Mouse (Mus musculus): ENCODE measurements around the gene D17H6S53E. TPM values are rescaled to one million over a fixed set of nuclear protein-coding genes. Genes with fewer than 3 reads are reported as not detected.

The D17H6S53E gene
- total RNA-seq, 2 experiments from 2014 or later = 28.8 to 34.6 TPM

- no peak for DNase-seq (ENCODE audit: low spot score in 2 of 2)
These were observed 32.8 kb downstream of the D17H6S53E start for GRCm38 (mm10) chr17:35158850-35159593.

DNA sequence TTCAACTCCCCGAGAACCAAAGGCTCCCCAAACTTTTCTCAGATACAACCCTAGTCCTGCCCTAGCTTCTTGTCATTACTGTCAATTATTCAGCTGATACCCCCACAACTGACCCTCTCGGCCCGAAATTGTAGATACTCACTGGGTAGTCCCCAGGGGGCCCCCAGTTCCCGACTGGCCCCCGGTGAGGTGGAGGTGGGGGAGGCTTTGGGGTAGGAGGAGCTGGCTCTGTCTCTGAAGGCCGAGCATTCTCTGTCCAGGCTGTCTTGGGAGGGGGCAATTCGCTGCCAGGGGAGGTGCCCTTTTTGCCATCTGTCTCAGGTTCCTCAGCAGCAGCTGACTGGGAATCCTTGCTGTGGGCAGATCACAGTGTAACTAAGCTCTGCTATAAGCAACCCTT, 33.5 kb downstream of the D17H6S53E start:
- DNase-seq (ENCODE audit: low spot score in 2 of 2) = no peak

GRCm38 (mm10) chr17:35161421-35161820, 35.2 kb downstream of the D17H6S53E start:
- DNase-seq (ENCODE audit: low spot score in 2 of 2) = no peak

- DNase-seq (ENCODE audit: low spot score in 2 of 2) = no peak
These were observed 35.9 kb downstream of the D17H6S53E start for GRCm38 (mm10) chr17:35162121-35162520.

DNA sequence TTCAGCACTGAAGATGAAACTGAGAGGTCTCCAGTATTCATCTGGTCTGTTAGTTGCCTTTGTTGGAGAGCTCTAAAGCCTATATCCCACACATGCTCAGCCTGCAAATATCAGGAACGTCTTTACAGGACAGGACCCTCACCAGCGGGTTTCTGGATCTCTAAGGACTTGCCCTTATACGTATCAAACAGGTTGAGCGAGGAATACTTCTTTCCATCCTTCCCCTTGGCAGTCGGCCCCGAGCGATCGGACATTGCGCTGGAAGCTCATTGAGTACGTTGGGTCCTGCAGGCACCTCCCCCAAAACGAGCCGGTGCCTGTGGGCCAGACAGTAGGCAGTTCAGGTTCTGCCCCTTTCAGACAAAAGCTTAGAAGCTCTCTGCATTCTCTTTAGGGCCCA, 36.6 kb downstream of the D17H6S53E start:
- peak in 1 of 2 experiments; percentile 42 for DNase-seq (ENCODE audit: low spot score in 2 of 2)

DNA sequence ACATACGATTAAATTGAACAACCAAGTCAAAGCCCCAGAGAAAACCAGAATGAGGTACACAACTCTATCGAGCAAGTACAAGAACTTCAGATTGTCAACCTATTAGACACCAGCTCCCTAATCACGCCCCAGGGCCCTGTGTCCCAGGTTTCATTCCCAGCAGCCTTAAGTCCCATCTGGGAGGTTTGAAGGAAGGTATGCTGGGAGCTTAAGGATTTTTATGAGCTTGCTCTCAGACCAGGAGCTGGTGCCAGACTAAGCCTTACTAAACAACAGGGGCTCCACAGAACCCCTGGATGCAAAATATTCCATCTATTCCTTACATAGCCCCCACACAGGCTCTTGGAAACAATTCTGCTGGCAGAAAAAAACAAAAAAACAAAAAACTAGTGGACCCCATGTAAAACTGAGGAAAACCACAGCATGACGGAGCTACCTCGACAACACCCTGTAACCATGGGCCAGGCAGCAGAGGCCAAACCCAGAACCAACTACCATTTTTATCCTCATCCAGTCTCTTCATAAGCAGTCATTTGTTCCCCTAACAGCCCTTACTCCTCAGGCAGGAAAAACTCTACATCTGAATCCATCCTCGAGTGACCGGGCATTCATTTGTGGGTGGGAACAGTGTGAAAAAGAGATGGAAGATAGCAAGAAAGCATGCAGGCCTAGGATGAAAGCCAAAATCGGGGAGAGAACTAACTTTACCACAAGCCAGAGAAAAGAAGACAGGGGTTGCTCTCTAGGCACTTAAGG, 37.3 kb downstream of the D17H6S53E start:
- DNase-seq (ENCODE audit: low spot score in 2 of 2) = no peak

DNA sequence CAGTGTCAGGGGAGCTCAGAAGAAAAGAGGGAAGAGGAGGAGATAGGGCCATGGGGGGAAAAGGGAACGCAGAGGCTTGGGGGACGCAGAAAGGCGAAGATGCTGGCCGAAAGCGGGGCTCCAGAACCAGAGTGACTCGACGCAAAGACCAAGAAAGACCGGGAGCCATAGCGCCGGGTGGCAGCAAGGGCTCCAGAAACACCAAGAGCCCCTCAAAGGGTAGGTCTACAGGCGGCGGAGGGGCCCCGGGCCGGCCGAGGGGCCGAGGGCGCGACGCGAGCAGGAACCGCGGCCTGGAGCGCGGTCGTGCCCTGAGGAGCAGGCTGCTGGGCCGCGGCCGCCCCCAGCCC, 38.0 kb downstream of the D17H6S53E start:
- DNase-seq (ENCODE audit: low spot score in 2 of 2) = peak in 1 of 2 experiments; percentile 49

DNA sequence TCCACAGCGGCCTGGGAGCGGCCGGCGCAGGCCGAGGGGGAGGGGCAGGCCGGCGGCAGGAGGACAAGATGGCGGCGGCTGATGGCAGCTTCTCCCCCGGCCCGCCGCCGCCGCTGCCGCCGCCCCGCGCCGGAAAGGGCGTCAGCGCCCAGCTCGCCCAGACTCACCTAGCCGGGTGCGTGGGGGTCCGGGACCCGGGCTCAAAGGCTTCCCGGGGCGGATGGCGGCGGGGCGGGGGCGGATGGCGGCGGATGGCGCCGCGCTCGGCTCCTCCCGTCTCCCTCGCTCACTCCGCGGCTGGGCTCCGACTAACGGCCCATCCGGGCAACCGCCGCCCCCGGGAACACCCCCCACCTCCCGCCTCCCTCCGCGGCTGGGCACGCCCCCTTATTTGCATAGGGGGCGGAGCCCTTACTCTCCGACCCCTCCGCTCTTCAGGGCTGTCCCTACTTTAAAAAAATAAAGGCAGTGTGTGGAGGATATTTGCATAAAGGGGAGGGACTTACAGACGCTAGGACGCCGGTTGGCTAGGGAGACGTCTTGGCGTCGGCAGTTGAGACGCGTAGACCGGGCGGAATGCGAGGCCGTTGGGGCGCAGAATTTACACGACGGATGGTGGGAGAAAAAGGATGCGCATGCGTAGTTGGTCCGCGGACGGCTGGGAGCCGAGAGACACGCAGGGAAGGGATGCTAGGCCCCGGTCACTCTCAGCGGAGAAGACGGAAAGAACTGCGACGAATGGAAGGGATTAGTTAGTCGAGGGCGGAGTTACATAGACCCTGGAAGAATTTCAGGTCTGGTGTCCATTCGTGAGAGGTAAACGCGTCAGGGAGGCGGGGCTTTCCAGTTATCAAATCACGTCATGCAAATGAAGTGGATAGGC, 38.6 kb downstream of the D17H6S53E start, which contains the start of gene Prrc2a:
Prrc2a (minus strand) TSS at position 330 of the 883 bp plus-strand sequence.
- peak; percentile 94 to 95 for DNase-seq (ENCODE audit: low spot score in 2 of 2)

DNA sequence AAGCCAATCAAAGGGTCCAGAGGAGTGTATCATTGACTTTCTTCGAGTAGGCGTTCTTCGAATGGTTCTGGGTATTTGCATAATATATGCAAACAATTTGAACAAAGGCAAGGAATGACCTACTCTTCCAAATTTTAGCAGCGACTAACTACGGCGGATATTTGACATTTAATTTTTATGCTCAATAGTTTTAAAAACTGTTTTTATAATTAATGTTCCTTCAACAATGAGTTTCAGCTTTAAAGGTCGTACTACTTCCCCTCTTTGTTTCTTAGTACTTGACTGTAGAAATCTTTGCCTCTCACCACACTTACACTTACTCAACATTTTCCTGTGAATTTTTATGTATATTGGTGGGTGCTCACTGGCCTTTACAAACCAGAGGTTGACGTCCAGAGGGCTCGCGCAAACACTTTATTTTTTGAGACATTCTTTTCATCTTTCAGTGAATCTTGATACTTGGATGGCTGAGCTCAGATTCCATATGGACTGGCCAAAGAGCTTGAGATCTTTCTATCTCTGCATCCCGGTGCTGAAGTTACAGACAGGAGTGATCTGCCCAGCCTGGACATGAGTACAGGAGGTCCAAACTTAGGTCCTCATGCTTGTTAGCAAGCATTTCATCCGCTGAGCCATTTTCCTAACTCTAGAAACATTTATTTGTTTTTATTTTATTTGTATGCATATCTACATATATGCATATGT, 39.4 kb downstream of the D17H6S53E start:
- DNase-seq (ENCODE audit: low spot score in 2 of 2) = no peak

DNA sequence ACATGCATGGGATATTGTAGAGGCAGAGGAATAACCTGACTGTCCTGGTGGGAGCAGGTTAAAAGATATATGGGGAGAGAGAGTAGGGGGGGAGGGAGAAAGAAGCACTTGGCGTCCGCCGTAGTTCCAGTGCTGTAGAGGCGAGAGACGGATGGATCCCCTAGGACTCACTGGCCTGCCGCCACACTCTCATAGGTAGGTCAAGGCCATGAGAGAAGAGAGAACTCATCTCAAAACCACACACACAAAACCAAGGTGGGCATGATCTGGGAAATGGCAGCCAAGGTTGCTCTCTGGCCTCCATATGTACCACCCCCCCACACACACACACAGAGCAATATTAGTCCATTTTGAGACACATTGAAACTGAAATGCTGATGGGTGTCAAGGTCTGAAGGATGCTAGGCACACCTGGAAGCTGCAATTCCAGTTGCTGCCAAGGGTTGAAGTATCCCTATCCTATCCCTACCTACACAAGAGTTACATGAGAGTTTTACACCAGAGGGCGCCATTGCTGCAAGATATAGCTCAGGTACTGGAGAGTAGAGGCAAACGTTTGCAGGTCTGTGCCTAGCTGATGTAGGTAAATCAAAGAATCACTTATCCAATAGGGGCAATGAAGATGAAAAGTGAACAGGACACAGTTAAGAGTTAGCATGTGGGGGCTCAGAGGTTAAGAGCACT, 40.3 kb downstream of the D17H6S53E start:
- DNase-seq (ENCODE audit: low spot score in 2 of 2) = peak in 1 of 2 experiments; percentile 50

GRCm38 (mm10) chr17:35167794-35168193, 41.6 kb downstream of the D17H6S53E start:
- DNase-seq (ENCODE audit: low spot score in 2 of 2) = no peak

- DNase-seq (ENCODE audit: low spot score in 2 of 2) = no peak
These were observed 42.5 kb downstream of the D17H6S53E start for GRCm38 (mm10) chr17:35168541-35169207.

DNA sequence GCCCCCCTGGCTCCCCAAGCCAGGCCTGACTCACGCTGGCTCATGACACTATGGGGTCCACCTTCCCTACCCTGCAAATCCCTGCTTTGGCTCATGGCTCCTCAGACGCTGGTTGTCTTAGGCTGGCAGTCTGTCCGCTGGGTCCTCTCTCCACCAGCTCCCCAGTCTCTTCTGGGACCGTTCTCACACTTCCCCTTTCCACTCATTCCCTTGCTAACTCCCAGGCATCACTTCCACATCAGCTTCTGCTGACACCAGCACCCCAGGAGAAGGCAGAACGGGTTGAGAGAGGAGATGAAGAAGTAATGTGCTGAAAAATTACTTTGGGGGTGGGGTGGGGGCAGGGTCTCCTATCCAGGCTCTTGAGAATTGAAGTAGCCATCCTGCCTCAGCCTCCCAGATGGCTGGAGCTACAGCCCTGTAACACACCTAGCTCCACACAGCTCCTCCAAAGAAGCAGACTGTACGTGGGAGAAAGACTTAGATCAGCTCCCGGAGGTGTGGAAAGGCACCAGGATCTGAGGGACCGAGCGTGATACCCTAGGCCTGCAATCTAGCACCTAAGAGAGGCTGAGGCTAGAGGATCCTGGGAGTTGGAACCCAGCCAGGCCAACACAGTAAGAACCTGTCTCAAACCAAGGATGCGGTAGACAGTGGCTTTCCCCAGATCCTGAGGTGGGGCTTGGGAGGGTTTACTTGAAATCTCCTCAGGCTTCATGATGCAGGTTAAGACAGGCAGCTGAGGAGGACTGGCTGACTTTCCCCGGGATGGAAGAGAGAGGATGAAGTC, 46.5 kb downstream of the D17H6S53E start:
- DNase-seq (ENCODE audit: low spot score in 2 of 2) = no peak

DNA sequence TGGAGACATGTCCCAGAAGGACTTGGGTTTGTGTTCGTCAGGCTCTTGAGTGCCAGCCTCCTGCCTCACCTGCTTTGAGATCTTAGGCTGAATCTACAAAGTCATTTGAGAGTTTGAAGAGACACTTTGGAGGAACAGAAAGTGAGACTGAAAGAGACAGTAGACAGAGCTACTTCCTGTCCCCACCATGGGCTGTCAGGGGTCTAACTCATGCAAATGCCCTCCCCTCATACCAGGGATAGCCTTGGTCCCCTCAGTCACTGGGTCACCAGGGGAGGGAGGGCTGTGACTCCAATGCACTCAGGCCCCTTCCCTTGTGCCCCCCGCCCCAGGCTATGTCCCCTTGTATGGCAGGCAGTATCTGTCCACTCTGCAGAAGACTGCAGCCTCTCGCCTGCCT, 47.2 kb downstream of the D17H6S53E start:
- no peak for DNase-seq (ENCODE audit: low spot score in 2 of 2)

DNA sequence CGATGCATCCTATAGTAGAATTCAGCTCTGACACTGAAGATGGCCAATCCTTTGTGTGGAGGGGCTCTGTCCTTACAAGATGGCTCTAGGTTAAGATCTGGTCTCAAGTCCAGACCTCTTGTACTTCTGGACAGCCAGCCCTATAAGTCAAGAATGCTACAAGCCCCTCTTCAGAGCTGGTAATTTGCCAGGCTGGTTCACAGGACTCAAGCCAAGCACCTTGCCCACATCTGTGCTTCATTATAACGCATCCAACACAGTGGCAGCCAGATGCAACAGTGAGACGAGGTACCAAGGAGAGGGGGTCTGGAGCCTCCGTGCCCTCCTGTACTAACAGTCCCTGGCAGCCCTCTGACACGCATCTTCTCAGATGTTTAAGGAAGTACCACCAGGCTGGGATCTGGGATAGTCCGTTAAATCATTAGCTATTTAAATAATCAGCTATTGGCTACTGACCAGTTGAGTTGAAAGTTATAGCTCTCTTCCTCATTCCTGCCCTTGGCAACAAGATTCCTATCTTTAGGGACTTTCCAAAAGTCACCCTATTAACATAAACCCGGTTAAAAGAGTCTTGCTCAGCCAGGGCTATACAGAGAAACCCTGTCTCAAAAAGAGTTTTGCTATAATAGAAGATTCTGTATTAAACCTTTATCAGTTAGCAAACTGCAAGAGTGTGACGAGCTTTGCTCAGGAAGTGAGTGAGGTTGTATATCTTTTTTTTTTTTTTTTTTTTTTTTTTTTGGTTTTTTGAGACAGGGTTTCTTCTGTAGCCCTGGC, 48.2 kb downstream of the D17H6S53E start:
- no peak for DNase-seq (ENCODE audit: low spot score in 2 of 2)

- no peak for DNase-seq (ENCODE audit: low spot score in 2 of 2)
These were observed 49.2 kb downstream of the D17H6S53E start for GRCm38 (mm10) chr17:35175382-35175781.

- DNase-seq (ENCODE audit: low spot score in 2 of 2) = no peak
These were observed 49.8 kb downstream of the D17H6S53E start, which contains the start of gene Aif1 for GRCm38 (mm10) chr17:35175968-35176367. Aif1 (minus strand) TSS chr17:35176068.
